Mouse (Mus musculus) MN1 (cell line): ENCODE data around the gene Pde8a.
"Not testable (repeated sequence)": the region's sequence is repeated elsewhere in the genome, so short reads cannot be mapped to it uniquely, and the experiment has no call there.

Experiments used
- DNase-seq: peaks from one replicate; pipeline ENCODE4 v3.0.0-alpha.2; 2016; ENCODE audit warnings: low spot score

Pde8a gene

DNA sequence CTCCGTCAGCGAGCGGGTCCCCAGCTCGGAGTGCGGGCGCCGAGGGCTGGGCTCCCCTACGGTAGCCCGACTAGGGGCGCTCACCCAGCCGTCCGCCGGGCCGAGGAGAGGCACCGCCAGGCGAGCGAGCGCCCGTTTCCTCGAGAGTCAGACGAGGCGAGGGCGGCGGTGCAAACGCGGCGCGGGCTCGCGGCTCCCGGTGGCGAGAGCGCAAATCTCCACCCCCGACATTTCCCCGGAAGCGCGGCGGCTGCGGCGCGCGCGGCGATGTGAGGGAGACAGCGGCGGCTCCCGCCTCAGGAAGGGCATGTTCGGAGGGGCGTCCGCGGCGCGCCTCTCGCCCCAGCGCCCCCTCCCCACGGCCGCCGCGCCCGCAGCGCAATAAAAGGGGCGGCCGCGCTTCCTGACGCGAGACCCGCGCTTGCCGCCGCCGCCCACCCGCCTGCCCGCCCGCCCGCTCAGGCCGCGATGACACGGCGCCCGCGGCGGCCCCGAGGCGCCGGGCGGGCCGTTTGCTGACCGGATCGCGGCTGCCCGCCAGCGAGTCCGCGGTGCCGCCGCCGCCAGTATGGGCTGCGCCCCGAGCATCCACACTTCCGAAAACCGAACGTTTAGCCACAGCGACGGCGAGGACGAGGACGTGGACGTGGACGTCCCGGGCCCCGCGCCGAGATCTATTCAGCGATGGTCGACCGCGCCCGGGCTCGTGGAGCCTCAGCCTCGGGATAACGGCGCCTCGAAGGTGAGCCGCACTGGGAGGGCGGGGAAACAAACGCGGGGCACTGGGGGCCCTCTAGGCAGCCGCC lies at the start of gene Pde8a:
TSS of gene Pde8a (plus strand) at position 250 of the 806 bp plus-strand sequence.
- DNase-seq, result no peak

DNA sequence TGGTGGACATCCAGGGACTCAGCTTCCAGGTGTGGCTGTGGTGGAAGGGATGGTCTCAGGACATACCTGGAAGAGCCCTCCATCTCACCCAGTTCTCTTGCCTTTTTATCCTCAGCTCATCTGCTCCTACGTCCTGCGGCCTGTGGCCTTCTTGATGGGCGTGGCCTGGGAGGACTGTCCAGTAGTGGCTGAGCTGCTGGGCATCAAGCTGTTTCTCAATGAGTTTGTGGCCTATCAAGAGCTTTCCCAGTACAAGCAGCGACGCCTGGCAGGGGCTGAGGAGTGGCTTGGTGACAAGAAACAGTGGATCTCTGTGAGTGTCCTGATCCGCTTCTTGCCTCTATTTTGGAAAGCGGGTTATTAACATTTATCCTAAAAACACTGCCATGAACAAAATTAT lies 49.0 kb upstream of the Pde8a start:
- peak; percentile 75 for DNase-seq

GRCm38 (mm10) chr7:81167124-81167523 lies 46.3 kb upstream of the Pde8a start:
- peak; percentile 70 for DNase-seq

DNA sequence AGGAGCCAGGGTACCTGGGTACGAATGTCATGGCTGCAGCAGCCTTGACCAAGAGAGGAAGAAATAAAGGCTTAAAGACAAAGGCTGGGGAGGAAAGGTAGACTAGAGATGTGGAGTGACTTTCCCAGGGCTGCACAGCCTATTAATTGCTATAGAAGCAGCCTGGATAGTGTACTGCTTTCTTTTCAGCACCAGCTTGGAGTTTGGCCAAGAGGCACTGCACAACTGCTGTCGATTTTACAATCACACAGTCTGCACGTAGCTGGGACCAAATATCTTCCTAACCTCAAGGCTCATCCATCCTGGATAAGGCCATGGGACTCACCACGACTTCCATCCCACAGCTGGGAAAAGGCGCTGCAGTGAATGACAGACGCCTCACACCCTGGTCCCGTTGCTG lies 44.0 kb upstream of the Pde8a start:
- DNase-seq, result no peak

- DNase-seq, result no peak
Observed at GRCm38 (mm10) chr7:81173931-81174330, 39.5 kb upstream of the Pde8a start.

GRCm38 (mm10) chr7:81174654-81175053 lies 38.7 kb upstream of the Pde8a start:
- no peak for DNase-seq

DNA sequence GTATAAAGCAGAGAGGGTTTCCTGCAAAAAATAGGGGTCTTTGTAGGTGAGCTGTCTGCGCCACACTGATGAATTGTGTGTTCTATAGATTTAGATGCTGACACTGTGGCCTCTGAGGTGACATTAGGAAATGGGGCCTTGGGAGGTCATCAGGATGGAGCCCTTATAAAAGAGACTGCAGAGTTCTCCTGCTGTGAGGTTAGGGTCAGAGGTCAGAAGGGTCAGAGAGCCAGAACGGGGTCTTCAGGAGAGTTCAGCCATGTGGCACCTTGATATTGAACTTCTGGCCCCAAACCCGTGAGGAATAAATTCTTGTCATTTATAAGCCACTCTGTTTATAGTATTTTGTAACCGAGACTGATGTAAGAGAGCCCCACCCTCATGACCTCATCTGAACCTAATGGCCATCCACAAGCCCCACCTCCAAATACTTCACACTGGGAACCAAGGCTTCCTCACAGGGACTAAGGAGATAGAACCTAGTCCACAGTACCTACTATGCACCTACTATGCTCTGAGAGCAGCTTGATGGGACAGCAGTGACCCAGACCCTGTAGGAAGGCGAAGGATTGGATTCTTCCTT lies 37.1 kb upstream of the Pde8a start:
- no peak for DNase-seq

DNA sequence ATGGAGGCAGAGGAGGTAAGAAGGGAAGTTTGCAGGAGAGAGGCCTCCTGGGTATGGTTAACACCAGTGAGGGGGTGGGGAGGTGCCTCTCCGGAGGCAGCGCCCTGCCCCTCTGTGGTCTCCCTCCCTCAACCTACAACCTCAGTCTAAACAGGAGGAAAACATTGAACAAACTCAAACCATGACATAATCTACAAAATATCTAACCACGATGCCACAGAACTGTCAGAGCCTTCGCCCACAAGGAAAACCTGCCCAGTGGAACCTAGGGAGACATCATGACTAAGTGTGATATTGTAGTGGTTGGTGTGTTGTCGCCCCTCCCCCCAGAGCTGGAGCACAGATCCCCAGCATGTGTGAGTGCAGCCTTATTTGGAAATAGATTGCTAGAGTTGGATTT lies 33.9 kb upstream of the Pde8a start:
- DNase-seq, result no peak

- DNase-seq, result no peak
Observed at GRCm38 (mm10) chr7:81182492-81183175, 30.8 kb upstream of the Pde8a start.

GRCm38 (mm10) chr7:81183181-81183580 lies 30.2 kb upstream of the Pde8a start:
- DNase-seq, result no peak

DNA sequence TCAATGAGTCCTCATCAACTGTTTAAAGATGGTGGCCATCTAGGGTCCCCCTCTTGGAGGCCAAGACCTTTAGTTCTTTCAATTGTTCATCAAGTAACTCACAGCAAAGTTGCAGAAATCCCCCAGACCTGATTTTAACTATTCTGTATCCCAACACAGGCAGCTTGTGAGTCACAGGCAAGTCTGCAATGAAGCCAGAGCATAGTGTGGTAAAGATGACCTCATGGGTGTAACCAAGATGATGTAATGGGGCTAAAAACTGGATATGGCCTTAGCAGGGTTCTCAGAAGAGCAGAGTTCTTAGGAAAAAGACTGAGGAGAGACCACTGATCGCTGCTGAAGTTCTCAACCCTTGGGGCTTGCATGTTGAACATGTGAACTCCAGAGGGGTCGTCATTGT lies 29.3 kb upstream of the Pde8a start:
- peak; percentile 25 for DNase-seq

GRCm38 (mm10) chr7:81184651-81185050 lies 28.7 kb upstream of the Pde8a start:
- DNase-seq, result no peak

GRCm38 (mm10) chr7:81186036-81186435 lies 27.4 kb upstream of the Pde8a start:
- DNase-seq, result not testable (repeated sequence)

- DNase-seq, result no peak
Observed at GRCm38 (mm10) chr7:81189180-81189579, 24.2 kb upstream of the Pde8a start.

GRCm38 (mm10) chr7:81195509-81195908 lies 17.9 kb upstream of the Pde8a start:
- DNase-seq, result no peak

GRCm38 (mm10) chr7:81196796-81197195 lies 16.6 kb upstream of the Pde8a start:
- DNase-seq, result no peak

- DNase-seq, result peak; percentile 62
Observed at GRCm38 (mm10) chr7:81198538-81198937, 14.9 kb upstream of the Pde8a start.

DNA sequence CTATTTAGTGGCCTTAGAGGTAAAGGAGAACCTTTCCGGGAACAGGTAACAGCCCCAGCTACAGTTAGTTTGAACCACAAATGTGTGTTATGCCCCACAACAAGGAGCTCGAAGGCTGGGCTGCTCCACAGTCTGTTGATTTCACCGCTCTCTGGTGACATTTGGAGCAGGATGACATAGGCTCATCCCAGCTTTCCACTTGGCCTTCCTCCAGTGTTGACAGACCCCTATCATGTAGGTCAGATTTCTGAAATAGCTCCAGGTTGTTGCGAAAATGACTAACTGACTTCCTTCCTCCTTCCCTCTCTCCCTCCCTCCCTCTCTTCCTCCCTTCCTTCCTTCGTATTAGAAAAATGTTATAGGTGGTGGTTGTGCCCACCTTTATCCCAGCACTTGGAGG lies 14.3 kb upstream of the Pde8a start:
- DNase-seq, result no peak

- no peak for DNase-seq
Observed at GRCm38 (mm10) chr7:81199757-81200156, 13.6 kb upstream of the Pde8a start.

DNA sequence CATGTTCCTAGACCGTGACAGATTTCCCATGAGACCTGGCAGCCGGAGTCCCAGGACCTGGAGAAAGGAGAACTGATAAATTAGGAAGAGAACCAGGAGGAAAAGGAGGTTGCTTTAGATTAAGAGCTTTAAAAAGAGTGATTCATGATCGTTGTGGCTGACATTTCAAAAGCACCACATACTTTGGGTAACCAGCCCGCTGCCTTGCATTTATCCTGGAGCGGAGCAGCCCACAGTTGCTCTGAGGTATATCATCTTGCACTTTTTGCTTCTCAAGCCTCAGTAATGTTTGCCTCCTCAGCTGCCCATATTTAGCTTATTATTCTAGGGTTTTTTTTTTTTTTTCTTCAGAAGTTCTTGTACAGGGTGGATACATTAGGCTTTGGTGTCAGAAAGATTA lies 11.0 kb upstream of the Pde8a start:
- no peak for DNase-seq

- not testable (repeated sequence) for DNase-seq
Observed at GRCm38 (mm10) chr7:81203576-81203975, 9.8 kb upstream of the Pde8a start.

- peak; percentile 18 for DNase-seq
Observed at GRCm38 (mm10) chr7:81208944-81209343, 4.5 kb upstream of the Pde8a start.
